In genomic region chr7:83381381-83382181, GRCm38 (mm10) we compare ENCODE assay signal across 14 mouse cellular contexts.
A peak's percentile ranks its signal among the peaks of the same experiment; 100 is the strongest.
DNase-seq lines count a peak whose midpoint lies in the region; ATAC-seq and TF ChIP-seq lines count a peak whose summit lies in the region.
"Had no signal": no experiment of that assay in that cellular context is flagged by ENCODE, and none has a peak within 500 bp of the region (broad histone marks: within the 10 kb centered on the region; RNA-seq: fewer than 3 reads in every experiment).

No protein-coding gene starts in this region.

- H3K4me3 ChIP-seq in cortical plate, adult 2 months (ENCODE audit: insufficient read depth, low read length), result no peak overlapping the region
- no peak overlapping the region for H3K4me3 ChIP-seq in midbrain, embryonic 13.5 days (replicated peaks)
- H3K4me3 ChIP-seq: heart, embryonic 13.5 days; liver, embryonic 13.5 days had no signal

- no peak for ATAC-seq in midbrain, embryonic 13.5 days
- ATAC-seq: intestine, embryonic 16.5 days had no signal

- H3K4me2 ChIP-seq in midbrain, embryonic 13.5 days (replicated peaks), result peak overlapping the region; percentile 33
- H3K4me2 ChIP-seq: heart, embryonic 13.5 days; liver, embryonic 13.5 days had no signal

- TF ChIP-seq CTCF in cortical plate, adult 2 months (IDR thresholded peaks at IDR 0.05; ENCODE audit: extremely low read depth, insufficient read depth, low read length), result no peak

- H3K9ac ChIP-seq in midbrain, embryonic 13.5 days (replicated peaks), result no peak overlapping the region
- H3K9ac ChIP-seq: heart, embryonic 13.5 days; liver, embryonic 13.5 days had no signal

- DNase-seq in frontal cortex, adult 2 months (ENCODE audit: extremely low spot score in 1 of 2, low spot score in 1 of 2), result peak; percentile 57 to 79
- DNase-seq in frontal cortex, postnatal 14 days (ENCODE audit: low spot score in 2 of 2), result no peak
- peak; percentile 35 for DNase-seq in layer of hippocampus, adult 9-10 months (ENCODE audit: low spot score)
- no peak for DNase-seq in cerebellum, postnatal 4 days (ENCODE audit: low spot score in 2 of 2)
- no peak for DNase-seq in heart, adult 11 months
- no peak for DNase-seq in spleen, adult 12 weeks (ENCODE audit: low spot score)
- DNase-seq: embryo, embryonic 11 days; liver, embryonic 13.5 days; thymus, adult 2 months had no signal

- H3K36me3 ChIP-seq in midbrain, embryonic 13.5 days, result no peaks in the 10 kb centered on the region
- H3K36me3 ChIP-seq: heart, embryonic 13.5 days; liver, embryonic 13.5 days had no signal

- H3K27ac ChIP-seq in cortical plate, adult 2 months (ENCODE audit: insufficient read depth, low read length), result peak overlapping the region; percentile 93
- peak overlapping the region; percentile 85 for H3K27ac ChIP-seq in midbrain, embryonic 13.5 days
- H3K27ac ChIP-seq: heart, embryonic 13.5 days; liver, embryonic 13.5 days; macrophage had no signal

- H3K4me1 ChIP-seq in cortical plate, adult 2 months (ENCODE audit: control insufficient read depth, insufficient read depth, low read length), result peaks cover 5% of the 10 kb centered on the region
- H3K4me1 ChIP-seq in midbrain, embryonic 13.5 days (replicated peaks), result peaks cover 24% of the 10 kb centered on the region
- H3K4me1 ChIP-seq: liver, embryonic 13.5 days had no signal

- H3K27me3 ChIP-seq in midbrain, embryonic 13.5 days, result no peaks in the 10 kb centered on the region
- H3K27me3 ChIP-seq: heart, embryonic 13.5 days; liver, embryonic 13.5 days had no signal

- H3K9me3 ChIP-seq in midbrain, embryonic 13.5 days, result no peaks in the 10 kb centered on the region
- H3K9me3 ChIP-seq: heart, embryonic 13.5 days; liver, embryonic 13.5 days had no signal

- WGBS in midbrain, embryonic 13.5 days, result 70% methylated on average over 7 of the region's 7 CpGs

- TF ChIP-seq POLR2A in cortical plate, adult 2 months (IDR thresholded peaks at IDR 0.05; ENCODE audit: extremely low read depth, insufficient read depth, low read length), result no peak

Comparison
In these comparisons a context has a peak if more than half of its experiments do, and no peak if none do; other contexts are left out.
1. DNase-seq: peak in frontal cortex, adult 2 months (2 of 2) and layer of hippocampus, adult 9-10 months (single experiment); none in frontal cortex, postnatal 14 days (0 of 2), cerebellum, postnatal 4 days (0 of 2), heart, adult 11 months (single experiment) and spleen, adult 12 weeks (single experiment).